Mouse (Mus musculus) erythroblast, embryonic 14.5 days (primary cell): Measurements from ENCODE around the gene Ethe1.

Experiments
- GATA1 ChIP-seq: IDR thresholded peaks from 2 replicates; pipeline ENCODE4 v1.6.1; 2012; ENCODE audit warnings: low read length, inconsistent platforms, mixed read lengths
- TAL1 ChIP-seq: IDR thresholded peaks from 3 replicates; pipeline ENCODE4 v1.6.1; 2012; ENCODE audit warnings: low read length, inconsistent platforms, mixed read lengths

- TF ChIP-seq TAL1 = no peak
- TF ChIP-seq GATA1 = no peak
These were observed 42.8 kb upstream of the Ethe1 start for GRCm38 (mm10) chr7:24544506-24544905.
